Mouse (Mus musculus): Measurements from ENCODE around the gene Ppil6.

Gene Ppil6

GRCm38 (mm10) chr10:41489708-41490517 lies at the start of gene Ppil6, which contains the start of gene Smpd2:
Gene Ppil6 (plus strand): TSS chr10:41490439.
Gene Smpd2 (minus strand): TSS chr10:41490369.
- peak; percentile 84 for DNase-seq (ENCODE audit: low read depth, low spot score)

- DNase-seq (ENCODE audit: low read depth, low spot score): no peak
These were observed 42.0 kb upstream of the Ppil6 start for GRCm38 (mm10) chr10:41448216-41448615.

- no peak for DNase-seq (ENCODE audit: low read depth, low spot score)
These were observed 40.6 kb upstream of the Ppil6 start for GRCm38 (mm10) chr10:41449684-41450083.

- peak; percentile 93 for DNase-seq (ENCODE audit: low read depth, low spot score)
These were observed 40.0 kb upstream of the Ppil6 start, which contains the start of gene Zbtb24 for GRCm38 (mm10) chr10:41450137-41450670. Gene Zbtb24 (plus strand): TSS chr10:41450383.

GRCm38 (mm10) chr10:41450780-41451522 lies 39.3 kb upstream of the Ppil6 start:
- no peak for DNase-seq (ENCODE audit: low read depth, low spot score)

GRCm38 (mm10) chr10:41451656-41452055 lies 38.6 kb upstream of the Ppil6 start:
- DNase-seq (ENCODE audit: low read depth, low spot score): no peak

GRCm38 (mm10) chr10:41452791-41453190 lies 37.4 kb upstream of the Ppil6 start:
- no peak for DNase-seq (ENCODE audit: low read depth, low spot score)

- no peak for DNase-seq (ENCODE audit: low read depth, low spot score)
These were observed 30.2 kb upstream of the Ppil6 start for GRCm38 (mm10) chr10:41459990-41460389.

- no peak for DNase-seq (ENCODE audit: low read depth, low spot score)
These were observed 29.7 kb upstream of the Ppil6 start for GRCm38 (mm10) chr10:41460501-41460900.

- DNase-seq (ENCODE audit: low read depth, low spot score): no peak
These were observed 29.0 kb upstream of the Ppil6 start for GRCm38 (mm10) chr10:41461057-41461722.

GRCm38 (mm10) chr10:41464401-41464955 lies 25.8 kb upstream of the Ppil6 start:
- DNase-seq (ENCODE audit: low read depth, low spot score): no peak

GRCm38 (mm10) chr10:41467325-41467724 lies 22.9 kb upstream of the Ppil6 start:
- no peak for DNase-seq (ENCODE audit: low read depth, low spot score)

GRCm38 (mm10) chr10:41470693-41471092 lies 19.5 kb upstream of the Ppil6 start:
- no peak for DNase-seq (ENCODE audit: low read depth, low spot score)

GRCm38 (mm10) chr10:41472534-41472933 lies 17.7 kb upstream of the Ppil6 start:
- DNase-seq (ENCODE audit: low read depth, low spot score): no peak

GRCm38 (mm10) chr10:41472962-41473481 lies 17.2 kb upstream of the Ppil6 start:
- DNase-seq (ENCODE audit: low read depth, low spot score): no peak

- DNase-seq (ENCODE audit: low read depth, low spot score): no peak
These were observed 16.3 kb upstream of the Ppil6 start for GRCm38 (mm10) chr10:41473782-41474468.

GRCm38 (mm10) chr10:41474981-41475391 lies 15.3 kb upstream of the Ppil6 start:
- DNase-seq (ENCODE audit: low read depth, low spot score): no peak

- no peak for DNase-seq (ENCODE audit: low read depth, low spot score)
These were observed 13.8 kb upstream of the Ppil6 start, which contains the start of gene Mical1 for GRCm38 (mm10) chr10:41476171-41477017. Gene Mical1 (plus strand): TSS chr10:41476314.

- DNase-seq (ENCODE audit: low read depth, low spot score): no peak
These were observed 13.3 kb upstream of the Ppil6 start for GRCm38 (mm10) chr10:41477018-41477277.

Data from retina, postnatal 7 days (tissue).